Mouse (Mus musculus) erythroid progenitor cell, adult 5-6 weeks (primary cell): ENCODE data around the gene Pex3. TPM values are rescaled to one million over a fixed set of nuclear protein-coding genes. Genes with fewer than 3 reads are reported as not detected.
"Not testable (repeated sequence)": the region's sequence is repeated elsewhere in the genome, so short reads cannot be mapped to it uniquely, and the experiment has no call there.

Source experiments
- ATAC-seq: replicated peaks from 2 replicates; pipeline ENCODE4 v1.8.0; 2016; ENCODE audit warnings: moderate number of reproducible peaks, mild to moderate bottlenecking, moderate TSS enrichment, inconsistent platforms; ENCODE audit not compliant: poor library complexity, low FRiP score, severe bottlenecking
- total RNA-seq, 2 experiments: library from RNA; stranded (forward) in 1 of 2; stranded (reverse) in 1 of 2; fragments of 150-400 nt in 1 of 2; fragments of 186-747, 209-891 nt in 1 of 2; gene quantifications; 2 replicates each; pipeline versions ENCODE4 v1.2.3 to v1.2.4; 2015 to 2017; ENCODE audit warnings: low replicate concordance in 2 of 2

Gene Pex3
- total RNA-seq, 2 experiments from 2014 or later: 1.8 to 16.8 TPM

- no peak for ATAC-seq
Measured at GRCm38 (mm10) chr10:13539769-13540333, 13.1 kb downstream of the Pex3 start.

DNA sequence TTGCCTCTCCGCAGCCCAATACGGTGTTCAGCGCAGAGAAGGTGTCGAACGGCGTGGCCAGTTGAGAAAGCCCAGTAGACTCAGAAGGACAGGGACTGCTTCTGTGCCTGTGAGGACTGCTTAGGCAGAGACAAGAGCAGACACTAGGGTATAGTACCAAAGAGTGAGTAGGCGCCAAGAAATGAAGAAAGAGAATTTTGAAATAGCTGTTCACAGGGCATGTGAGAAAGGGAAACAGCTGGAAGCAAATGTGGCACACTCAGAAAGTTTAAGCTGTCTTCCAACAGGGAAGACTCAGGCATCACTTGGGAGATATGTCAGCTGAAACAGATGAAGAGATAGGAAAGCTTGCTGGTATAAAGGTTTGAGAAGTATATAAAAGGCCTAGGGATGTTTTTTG is 16.2 kb downstream of the Pex3 start:
- no peak for ATAC-seq

DNA sequence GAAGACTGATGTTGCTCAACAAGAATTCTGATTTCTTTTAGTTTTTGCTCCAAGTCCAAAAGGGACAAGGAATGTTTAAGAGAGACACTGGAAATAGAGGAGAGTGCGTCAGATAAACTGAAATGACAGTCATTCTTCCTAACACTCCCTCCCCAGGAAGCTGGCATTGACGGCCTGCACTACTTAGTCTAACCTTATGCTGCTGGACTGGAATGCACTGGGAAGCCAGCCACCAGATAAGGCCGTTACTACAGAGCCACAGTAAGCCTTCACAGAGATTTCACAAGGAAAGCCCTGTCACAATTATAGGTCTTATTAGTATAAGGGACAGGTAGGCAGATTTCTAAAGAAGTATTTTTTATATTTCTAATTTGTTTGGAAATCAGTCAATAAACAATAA is 18.2 kb downstream of the Pex3 start:
- no peak for ATAC-seq

DNA sequence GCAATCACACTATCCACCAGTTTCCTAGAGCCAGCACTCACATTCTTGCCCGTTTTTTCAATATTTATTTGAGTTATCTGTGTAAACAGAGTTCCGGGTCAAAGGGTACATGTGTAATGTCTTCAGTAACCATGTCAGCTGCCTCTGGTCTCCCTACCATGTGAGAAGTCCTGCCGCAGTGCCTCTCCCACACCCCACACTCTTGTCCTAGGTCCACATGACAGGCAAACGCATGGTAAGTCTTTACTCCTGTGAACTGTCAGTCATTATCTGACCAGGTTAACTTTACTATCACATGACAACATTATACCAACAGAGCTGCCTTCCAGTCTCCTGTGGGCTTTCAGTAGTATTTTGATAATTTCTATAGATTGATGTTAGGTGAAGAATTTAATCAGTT is 24.8 kb downstream of the Pex3 start:
- ATAC-seq: no peak

DNA sequence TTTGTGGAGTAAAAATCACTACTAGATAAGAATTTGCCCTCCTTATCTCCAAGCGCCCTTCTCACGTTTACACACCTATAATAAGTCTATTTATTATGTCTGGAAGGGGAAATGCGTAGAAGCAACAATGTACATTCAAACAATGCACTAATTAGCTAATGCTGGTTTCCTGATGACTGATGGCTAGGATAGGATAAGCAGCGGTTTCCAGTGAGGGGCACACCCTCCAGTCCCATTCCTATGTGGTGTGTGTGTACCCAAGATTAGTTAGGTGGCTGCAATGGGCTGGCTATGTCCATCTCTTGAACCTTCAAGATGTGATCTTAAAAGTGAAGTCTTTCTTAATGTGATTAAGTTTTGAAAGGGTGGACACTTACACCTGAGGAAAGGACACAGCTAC is 31.1 kb downstream of the Pex3 start:
- no peak for ATAC-seq

DNA sequence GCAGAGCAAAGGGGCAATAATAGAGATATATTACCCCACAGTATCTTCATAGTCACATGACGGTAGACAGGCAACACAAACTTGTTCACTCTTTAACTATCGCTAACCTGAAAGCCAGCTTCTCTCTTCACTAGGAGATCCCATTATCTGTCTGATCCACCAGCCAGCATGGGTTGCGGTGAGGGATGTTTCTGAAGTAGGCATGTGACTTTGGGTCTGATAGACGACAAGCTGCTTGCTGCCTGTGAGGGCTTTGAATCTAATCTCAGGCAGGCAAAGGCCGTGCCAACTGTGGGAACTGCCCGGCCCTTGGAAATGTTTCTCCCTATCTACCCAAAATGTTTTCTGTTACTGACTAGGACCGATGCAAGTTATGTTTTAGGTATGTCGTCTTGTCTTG is 50.6 kb downstream of the Pex3 start:
- peak; percentile 63 for ATAC-seq

GRCm38 (mm10) chr10:13501533-13501932 is 51.4 kb downstream of the Pex3 start:
- ATAC-seq: not testable (repeated sequence)

DNA sequence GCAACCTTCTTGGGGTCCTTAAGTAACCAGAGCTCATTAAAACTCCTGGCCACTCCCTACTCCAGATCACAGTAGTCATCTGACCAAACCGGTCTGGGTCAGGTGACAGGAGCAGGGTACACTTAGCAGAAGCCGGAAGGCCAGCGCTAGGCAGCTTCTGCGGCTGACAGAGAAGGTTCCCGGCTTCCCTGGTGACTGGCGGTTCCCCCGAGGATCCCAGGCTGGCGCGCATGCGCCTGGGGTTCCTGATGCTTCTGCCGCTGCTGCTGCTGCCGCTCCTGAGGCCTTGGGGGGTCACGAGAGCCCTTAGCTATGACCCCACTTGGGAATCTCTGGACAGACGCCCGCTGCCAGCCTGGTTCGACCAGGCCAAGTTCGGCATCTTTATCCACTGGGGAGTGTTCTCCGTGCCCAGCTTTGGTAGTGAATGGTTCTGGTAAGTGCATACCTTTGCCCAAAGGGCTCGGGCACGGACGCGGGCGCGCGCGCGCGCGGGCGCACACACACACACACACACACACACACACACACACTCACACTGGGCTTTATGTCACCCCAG is 51.9 kb downstream of the Pex3 start:
- peak; percentile 69 for ATAC-seq

- ATAC-seq: no peak
Measured at GRCm38 (mm10) chr10:13500473-13500872, 52.5 kb downstream of the Pex3 start.

DNA sequence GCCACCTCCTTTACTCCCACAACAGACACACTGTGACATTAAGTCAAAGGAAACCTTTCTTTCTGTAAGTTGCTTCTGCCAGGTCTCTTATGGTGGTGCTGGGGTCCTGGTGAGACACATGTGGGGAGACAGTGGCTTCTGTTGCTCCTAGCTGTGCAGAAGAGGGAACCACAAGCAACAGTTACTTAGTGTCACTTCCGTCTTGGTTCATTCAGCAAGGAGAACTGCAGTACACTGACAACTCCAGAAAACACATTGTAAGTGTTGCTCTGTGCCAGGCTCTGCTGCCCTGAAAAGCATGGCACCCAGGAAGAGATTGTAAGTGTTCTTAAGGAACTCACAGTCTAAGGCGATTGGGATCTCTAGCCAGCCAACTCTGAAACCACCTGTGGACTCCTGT is 53.6 kb downstream of the Pex3 start, which contains the start of gene Fuca2:
Gene Fuca2 (plus strand): TSS at position 210 of the 400 bp plus-strand sequence.
- no peak for ATAC-seq

GRCm38 (mm10) chr10:13496315-13496714 is 56.6 kb downstream of the Pex3 start:
- no peak for ATAC-seq

DNA sequence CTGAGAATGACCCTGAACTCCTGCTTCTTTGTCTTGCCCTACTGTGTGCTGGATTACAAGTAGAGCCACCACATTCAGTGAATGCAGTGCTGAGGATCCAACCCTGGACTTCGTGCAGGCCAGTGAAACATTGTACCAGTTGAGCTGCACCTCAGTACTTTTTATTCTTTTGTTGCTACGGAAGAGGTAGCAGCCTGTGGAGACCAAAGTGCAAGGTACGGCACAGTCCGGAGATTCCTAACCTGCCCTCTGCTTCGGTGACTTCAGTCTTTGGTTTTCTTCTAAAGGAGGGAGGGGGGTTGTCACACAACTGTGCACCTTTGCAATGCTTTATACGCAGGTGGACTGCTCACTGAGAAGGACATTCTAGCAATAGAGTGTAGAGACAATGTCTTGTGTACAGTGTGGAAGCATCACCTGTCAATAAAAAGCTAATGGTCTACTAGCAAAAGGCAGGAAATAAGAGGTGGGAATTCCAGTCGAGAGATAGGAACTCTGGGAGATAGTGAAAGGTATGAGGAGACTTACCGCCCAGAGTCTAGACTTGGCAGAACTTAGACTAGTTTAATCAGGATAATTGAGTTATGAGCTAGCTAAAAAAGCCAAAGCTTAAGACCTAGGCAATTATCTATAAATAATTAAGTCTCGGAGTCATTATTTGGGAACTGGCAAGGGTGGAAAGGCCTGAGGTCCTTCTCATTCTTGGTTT is 58.8 kb downstream of the Pex3 start:
- ATAC-seq: no peak

- no peak for ATAC-seq
Measured at GRCm38 (mm10) chr10:13489671-13490070, 63.3 kb downstream of the Pex3 start.

GRCm38 (mm10) chr10:13485958-13486357 is 67.0 kb downstream of the Pex3 start:
- no peak for ATAC-seq

- no peak for ATAC-seq
Measured at GRCm38 (mm10) chr10:13479341-13479740, 73.6 kb downstream of the Pex3 start.

GRCm38 (mm10) chr10:13475121-13475520 is 77.8 kb downstream of the Pex3 start:
- ATAC-seq: no peak

GRCm38 (mm10) chr10:13474568-13474955 is 78.4 kb downstream of the Pex3 start:
- ATAC-seq: no peak
